Mouse (Mus musculus): ENCODE results near the gene Herc4.

The Herc4 gene

DNA sequence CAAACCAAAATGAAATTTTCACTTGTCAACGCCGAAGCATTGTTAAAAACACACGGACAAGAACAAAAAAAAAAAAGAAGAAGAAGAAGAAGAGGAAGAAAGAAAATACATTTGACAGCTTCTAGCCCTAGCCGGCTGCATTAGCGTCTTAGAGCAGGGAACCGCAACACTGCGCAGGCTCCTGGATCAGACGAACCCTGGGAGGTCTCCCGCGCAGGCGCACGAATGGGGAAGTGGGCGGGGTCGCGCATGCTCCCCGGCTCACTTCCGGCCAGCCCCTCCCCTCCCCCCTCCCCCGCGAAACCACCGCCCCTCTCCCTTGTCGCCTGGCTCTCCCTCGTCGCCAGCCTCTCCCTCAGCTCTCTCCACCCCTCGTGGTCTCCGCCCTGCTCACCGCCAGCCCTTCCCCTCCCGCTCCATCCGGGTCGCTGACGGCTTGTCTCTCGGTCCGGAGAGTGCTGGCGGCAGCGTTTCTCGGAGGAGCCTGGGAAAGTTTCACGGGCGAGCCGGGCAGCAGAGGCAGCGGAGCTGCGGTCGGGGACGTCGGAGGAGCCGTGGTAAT lies at the start of gene Herc4:
Herc4 (plus strand) TSS at position 318 of the 562 bp plus-strand sequence.
- CTCF ChIA-PET, result interaction anchor here (0.6 to 0.7 kb wide), 2 partner anchors 22 to 181 kb away, joined by 3 to 4 read pairs; no protein-coding TSS in a partner anchor

DNA sequence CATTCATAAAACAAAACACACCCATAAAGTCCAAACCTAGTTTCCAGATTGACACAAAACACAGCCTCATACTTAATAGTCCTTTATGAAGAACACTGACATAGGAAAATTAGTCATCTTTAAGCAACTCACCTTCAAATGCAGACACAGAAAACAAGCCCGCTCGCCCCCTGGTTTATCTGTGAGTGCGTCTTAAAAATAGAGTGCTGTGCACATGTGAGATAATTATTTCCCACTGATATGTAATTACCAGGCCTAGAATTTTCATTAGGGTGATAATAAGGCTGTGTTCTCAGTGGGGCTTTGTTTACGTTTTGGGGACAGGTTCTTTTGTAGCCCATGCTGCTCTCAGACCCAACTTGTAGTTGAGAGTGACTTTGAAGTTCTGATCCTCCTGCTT lies 44.6 kb upstream of the Herc4 start:
- CTCF ChIA-PET, result no interaction called here

GRCm38 (mm10) chr10:63201534-63201933 lies 42.1 kb upstream of the Herc4 start:
- CTCF ChIA-PET, result no interaction called here

DNA sequence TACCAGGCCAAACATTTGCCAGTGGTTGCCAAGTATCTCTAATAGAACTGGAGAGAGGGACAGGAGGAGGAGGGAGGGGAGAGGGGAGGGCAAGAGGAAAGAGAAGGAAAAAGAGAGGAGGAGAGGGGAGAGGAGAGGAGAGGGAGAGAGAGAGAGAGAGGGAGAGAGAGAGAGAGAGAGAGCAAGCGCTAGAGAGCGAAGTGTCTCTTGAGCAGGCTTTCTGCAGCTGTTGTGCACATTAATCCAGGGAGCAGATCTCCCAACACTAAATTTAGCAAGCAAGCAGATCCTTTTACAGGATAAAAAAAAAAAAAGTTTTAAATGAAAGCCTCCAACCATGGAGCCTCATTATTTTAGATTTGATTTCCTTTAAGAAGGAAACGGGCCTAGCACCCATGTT lies 40.6 kb upstream of the Herc4 start:
- CTCF ChIA-PET, result no interaction called here

DNA sequence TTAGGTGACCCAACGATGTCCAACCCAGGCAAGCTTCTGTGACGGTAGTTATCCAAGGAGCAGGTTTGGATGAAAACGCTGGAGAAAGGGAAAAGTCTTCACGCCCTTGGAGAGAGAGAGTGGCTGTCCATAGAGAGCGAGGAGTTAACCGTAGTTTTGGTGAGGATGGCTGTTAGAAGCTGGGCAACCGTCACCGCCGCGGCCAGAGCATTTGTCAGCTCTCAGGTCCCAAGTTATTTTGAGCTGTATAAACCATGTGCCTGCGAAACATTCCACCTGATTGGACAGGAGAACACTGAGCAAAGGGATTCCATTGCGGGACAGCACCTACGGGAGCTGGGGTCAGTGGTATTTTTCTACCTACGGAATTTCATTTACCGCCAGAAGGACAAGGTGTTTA lies 39.9 kb upstream of the Herc4 start, which contains the start of gene Mypn:
Mypn (minus strand) TSS at position 225 of the 400 bp plus-strand sequence.
- CTCF ChIA-PET, result interaction anchor here (0.6 kb wide), 1 partner anchor 283 kb away, joined by 3 read pairs; no protein-coding TSS in a partner anchor

DNA sequence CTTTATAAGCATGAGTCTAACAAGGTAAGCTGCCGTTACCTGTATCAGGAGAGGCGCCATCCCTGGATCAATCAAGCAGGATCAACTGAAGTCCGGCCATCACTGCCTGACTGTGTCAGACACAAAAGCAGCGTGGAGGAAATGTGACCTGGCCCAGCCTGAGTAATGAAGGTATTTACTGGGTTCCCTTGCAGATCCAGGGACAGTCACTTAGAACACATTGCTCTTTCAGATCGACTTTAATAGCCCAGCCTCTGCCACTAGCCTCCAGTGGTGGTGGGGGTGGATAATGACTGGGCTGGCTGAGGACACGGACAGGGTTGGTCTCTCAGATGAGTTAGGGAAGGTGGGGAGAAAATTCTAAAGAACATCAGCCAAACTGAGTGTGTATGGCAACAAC lies 34.7 kb upstream of the Herc4 start:
- CTCF ChIA-PET, result no interaction called here

- CTCF ChIA-PET, result no interaction called here
These were observed 22.4 kb upstream of the Herc4 start for GRCm38 (mm10) chr10:63221081-63221783.

DNA sequence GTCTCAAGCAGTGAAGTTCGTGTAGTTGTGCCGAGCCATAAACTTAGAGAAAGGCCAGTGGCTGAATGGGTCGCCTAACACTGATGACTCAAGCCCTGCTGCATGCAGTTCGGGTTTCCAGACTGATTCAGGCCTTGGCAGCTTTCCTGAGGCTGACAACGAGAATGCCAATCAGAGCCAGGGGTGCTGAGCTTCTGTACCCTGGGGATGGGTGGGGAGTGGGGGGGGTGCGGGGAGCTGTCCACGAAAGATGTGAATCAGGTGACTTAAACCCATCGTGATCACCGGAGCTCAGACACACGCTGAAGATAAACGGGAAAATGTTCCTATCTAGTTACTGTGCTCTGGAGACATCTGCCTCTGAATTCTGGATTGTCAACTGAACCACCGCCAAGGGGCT lies 19.3 kb upstream of the Herc4 start:
- CTCF ChIA-PET, result no interaction called here

DNA sequence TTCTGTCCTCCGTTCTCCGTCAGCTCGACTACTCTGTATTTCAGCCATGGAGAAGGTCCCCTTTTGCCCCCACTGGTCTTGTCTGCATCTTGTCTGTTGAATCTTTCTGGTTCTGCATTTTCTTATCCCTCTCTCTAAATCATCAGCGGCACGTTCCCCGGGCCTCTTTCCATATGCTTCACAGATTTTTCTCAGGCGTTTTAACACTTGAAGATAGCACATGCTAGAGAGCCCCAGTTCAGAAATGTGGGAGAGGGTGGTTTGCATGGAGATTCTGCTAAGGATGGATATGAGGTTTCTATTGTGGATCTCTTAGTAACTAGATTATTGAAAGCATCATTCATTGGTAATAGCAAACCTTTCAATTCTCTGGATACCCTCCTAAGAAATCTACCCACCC lies 13.3 kb upstream of the Herc4 start:
- CTCF ChIA-PET, result no interaction called here

DNA sequence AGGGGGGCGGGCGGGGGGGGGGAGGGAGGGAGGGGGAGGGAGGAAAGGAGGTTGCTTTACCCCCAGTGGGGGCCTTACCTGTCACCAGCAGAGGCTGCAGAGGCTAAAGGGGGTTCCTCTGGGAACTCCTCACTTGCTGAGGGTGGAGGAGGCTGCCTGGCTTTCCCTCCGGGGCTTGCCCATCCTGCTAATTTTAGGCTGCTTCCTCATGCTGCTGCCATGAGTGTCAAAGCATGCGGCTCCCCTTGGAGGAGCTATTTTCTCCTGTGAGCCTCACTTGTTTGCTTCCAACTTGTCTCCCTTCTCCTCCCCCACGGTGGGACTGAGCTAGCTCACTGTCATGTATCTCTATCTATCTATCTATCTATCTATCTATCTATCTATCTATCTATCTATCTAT lies 12.8 kb upstream of the Herc4 start:
- CTCF ChIA-PET, result no interaction called here

GRCm38 (mm10) chr10:63231630-63232029 lies 12.0 kb upstream of the Herc4 start:
- CTCF ChIA-PET, result no interaction called here

GRCm38 (mm10) chr10:63234133-63234532 lies 9.5 kb upstream of the Herc4 start:
- CTCF ChIA-PET, result no interaction called here

GRCm38 (mm10) chr10:63235889-63236288 lies 7.7 kb upstream of the Herc4 start:
- CTCF ChIA-PET, result no interaction called here

- CTCF ChIA-PET, result no interaction called here
These were observed 6.9 kb upstream of the Herc4 start for GRCm38 (mm10) chr10:63236663-63237062.

DNA sequence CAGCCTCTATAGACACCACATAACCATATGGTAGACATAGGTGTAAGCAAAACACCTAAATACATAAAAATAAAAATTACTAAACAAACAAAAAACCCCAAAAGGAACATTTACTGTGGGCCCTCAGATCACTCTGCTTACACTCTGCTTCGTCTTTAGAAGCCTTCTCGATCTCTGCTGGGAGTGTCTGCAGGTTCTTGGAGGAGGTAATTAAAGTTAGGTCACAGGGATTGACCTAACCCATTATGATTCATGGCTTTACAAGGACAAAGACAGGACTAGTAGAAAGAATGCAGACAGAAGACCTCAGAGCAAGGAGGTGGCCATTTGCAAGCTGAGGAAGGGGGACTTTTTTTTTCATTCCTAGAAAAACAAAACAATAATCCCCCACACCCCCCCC lies 6.4 kb upstream of the Herc4 start:
- CTCF ChIA-PET, result no interaction called here

- CTCF ChIA-PET, result no interaction called here
These were observed 5.5 kb upstream of the Herc4 start for GRCm38 (mm10) chr10:63238090-63238489.

DNA sequence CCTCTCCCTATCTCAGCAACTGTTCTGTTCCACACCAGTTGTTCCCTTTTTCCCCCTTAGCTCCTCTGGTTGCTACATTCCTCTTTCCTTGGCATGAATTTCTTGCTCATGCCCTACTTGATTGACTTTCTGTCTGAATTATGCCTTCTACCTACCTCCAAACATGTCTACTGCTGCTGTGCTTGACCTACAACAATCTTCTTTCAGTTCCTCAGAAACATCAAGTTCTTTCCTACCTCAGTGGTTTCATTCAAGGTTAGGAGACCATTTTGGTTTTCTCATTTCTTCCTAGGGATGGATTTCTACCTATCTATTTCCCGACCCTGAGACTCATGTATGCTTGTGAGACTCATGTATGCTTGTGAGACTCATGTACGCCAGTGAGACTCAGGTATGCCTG lies 3.8 kb upstream of the Herc4 start:
- CTCF ChIA-PET, result no interaction called here

DNA sequence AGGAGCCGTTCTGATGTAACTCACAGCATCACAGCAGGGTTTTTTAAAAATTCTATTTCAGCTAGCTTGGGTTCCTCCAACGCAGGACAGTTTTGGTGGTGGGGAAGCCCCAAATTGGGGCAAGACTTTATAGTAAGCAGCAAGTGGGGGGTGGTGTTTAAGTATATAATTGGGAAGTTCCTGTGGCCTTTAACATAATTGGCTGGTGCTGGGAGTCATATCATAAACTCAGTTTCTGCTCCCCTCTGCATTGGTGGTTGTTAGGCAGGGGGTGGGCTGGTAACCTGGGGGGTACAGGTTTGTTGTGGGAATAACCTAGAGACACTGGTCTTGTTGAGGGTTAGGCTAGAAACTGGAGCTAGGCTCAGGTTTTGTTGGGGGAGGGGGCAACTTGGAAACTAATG lies 2.7 kb upstream of the Herc4 start:
- CTCF ChIA-PET, result no interaction called here

- CTCF ChIA-PET, result interaction anchor here (0.6 to 0.7 kb wide), 2 partner anchors 23 to 180 kb away, joined by 3 to 4 read pairs; no protein-coding TSS in a partner anchor
These were observed 693 bp upstream of the Herc4 start for GRCm38 (mm10) chr10:63242798-63243435.

GRCm38 (mm10) chr10:63244055-63244671 lies 553 bp downstream of the Herc4 start:
- CTCF ChIA-PET, result interaction anchor here (0.6 kb wide), 1 partner anchor 217 kb away, joined by 4 read pairs; no protein-coding TSS in a partner anchor

- CTCF ChIA-PET, result interaction anchor here (0.6 kb wide), 1 partner anchor 217 kb away, joined by 4 read pairs; no protein-coding TSS in a partner anchor
These were observed 1.1 kb downstream of the Herc4 start for GRCm38 (mm10) chr10:63244746-63245145.

DNA sequence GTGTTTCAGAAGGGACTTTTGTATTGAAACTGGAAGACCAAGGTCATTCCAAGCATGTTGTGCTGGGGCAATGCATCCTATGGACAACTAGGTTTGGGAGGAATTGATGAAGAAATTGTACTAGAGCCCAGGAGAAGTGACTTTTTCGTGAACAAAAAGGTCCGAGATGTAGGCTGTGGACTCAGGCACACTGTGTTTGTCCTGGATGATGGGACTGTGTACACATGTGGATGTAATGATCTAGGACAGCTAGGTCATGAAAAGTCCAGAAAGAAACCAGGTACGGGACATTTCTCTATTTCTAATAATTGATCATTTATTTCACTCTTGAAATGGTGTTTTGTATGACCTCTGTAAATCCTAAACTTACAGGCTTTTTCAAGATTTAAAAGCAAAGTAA lies 2.2 kb downstream of the Herc4 start:
- CTCF ChIA-PET, result interaction anchor here (0.6 kb wide), 2 partner anchors 92 to 492 kb away, joined by 4 read pairs; no protein-coding TSS in a partner anchor

DNA sequence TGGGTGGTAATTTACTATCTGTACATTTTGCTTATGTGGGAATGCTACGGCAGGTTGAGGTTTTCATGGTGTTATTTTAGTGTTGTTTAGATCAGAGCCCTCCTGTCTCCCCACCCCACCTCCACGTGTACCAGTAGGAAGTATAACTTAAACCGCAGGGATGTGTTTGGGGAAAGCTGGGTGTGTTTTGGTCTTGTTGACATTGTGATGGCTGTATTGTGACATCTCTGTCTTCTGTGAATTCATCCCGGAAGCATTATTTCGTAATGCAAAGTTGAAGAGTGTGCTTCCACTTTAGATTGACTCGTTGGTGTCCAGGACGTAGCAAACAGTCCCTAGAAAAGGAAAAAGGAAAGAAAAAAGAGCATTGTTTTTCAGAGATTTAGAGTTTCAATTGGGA lies 3.8 kb downstream of the Herc4 start:
- CTCF ChIA-PET, result no interaction called here
